Mouse (Mus musculus) heart, embryonic 11.5 days (tissue): ENCODE data around the gene Spef1. TPM values are rescaled to one million over a fixed set of nuclear protein-coding genes. Genes with fewer than 3 reads are reported as not detected.
A peak's percentile ranks its signal among the peaks of the same experiment; 100 is the strongest.

Experiments used
- ATAC-seq: fragments of 200-750 bp; cut with Nextera tagmentation; replicated peaks from 2 replicates; pipeline ENCODE4 v1.8.0; 2017; ENCODE audit warnings: moderate library complexity; ENCODE audit not compliant: insufficient number of reproducible peaks, low FRiP score, low TSS enrichment
- H3K27ac ChIP-seq: fragments of 300-500 bp; sonication (generic); 2 replicates; pipeline ENCODE4 v1.5.1; 2014; ENCODE audit warnings: mild to moderate bottlenecking, low read depth, low read length
- H3K27me3 ChIP-seq: fragments of 300-500 bp; sonication (generic); 2 replicates; pipeline ENCODE4 v1.6.1; 2014; ENCODE audit warnings: mild to moderate bottlenecking, low read length, mixed read lengths; ENCODE audit not compliant: control insufficient read depth, insufficient read depth
- H3K36me3 ChIP-seq: fragments of 300-500 bp; sonication (generic); 2 replicates; pipeline ENCODE4 v1.6.1; 2014; ENCODE audit warnings: mild to moderate bottlenecking, low read length, moderate library complexity, mixed read lengths; ENCODE audit not compliant: control insufficient read depth, insufficient read depth
- H3K4me1 ChIP-seq: fragments of 300-500 bp; sonication (generic); 2 replicates; pipeline ENCODE4 v1.6.1; 2014; ENCODE audit warnings: low read length; ENCODE audit not compliant: control insufficient read depth, insufficient read depth
- H3K4me2 ChIP-seq: fragments of 300-500 bp; sonication (generic); 2 replicates; pipeline ENCODE4 v1.6.1; 2014; ENCODE audit warnings: mild to moderate bottlenecking, moderate library complexity
- H3K4me3 ChIP-seq: fragments of 300-500 bp; sonication (generic); 2 replicates; pipeline ENCODE4 v1.5.1; 2014; ENCODE audit warnings: low read depth, low read length
- H3K9ac ChIP-seq: fragments of 300-500 bp; sonication (generic); 2 replicates; pipeline ENCODE4 v1.6.1; 2014; ENCODE audit warnings: mild to moderate bottlenecking, low read depth, low read length, moderate library complexity
- H3K9me3 ChIP-seq: fragments of 300-500 bp; sonication (generic); replicated peaks from 2 replicates; pipeline ENCODE4 v1.6.1; 2016; ENCODE audit warnings: low read length; ENCODE audit not compliant: control insufficient read depth
- WGBS: fragments of 180-500 bp; shearing (Covaris S2); extraction: QIAGEN DNeasy Blood & Tissue Kit; methylation state at CpG from one replicate; pipeline ENCODE4 v1.1.7; 2014; ENCODE audit not compliant: insufficient replicate concordance; 5-methylcytosine and 5-hydroxymethylcytosine counted together
- polyA plus RNA-seq: library from polyadenylated mRNA; unstranded; fragments of >200 nt; fragmentation: Nextera tagmentation; extraction: Ambion mirVana; gene quantifications from 2 replicates; pipeline ENCODE4 v1.2.1, GENCODE M21; 2014

The Spef1 gene
- polyA plus RNA-seq, 1 experiment from 2014 or later = 1.7 TPM

GRCm38 (mm10) chr2:131186343-131186742 lies 739 bp downstream of the Spef1 start:
- H3K9me3 ChIP-seq = no peaks in the 10 kb centered on the region
- ATAC-seq = peak; percentile 50; the same call in 1 of the 2 replicates
- H3K27ac ChIP-seq = peak overlapping the region; percentile 67
- H3K9ac ChIP-seq = peak overlapping the region; percentile 86
- H3K4me2 ChIP-seq = peak overlapping the region; percentile 93
- no peaks in the 10 kb centered on the region; the same call in 1 of the 2 replicates for H3K36me3 ChIP-seq
- WGBS = 1% methylated on average over 14 of the region's 14 CpGs
- peak overlapping the region; percentile 73 for H3K4me3 ChIP-seq
- H3K27me3 ChIP-seq = no peaks in the 10 kb centered on the region
- peaks cover 18% of the 10 kb centered on the region for H3K4me1 ChIP-seq

- no peaks in the 10 kb centered on the region for H3K9me3 ChIP-seq
- WGBS = 3% methylated on average over 36 of the region's 57 CpGs
- peaks cover 22% of the 10 kb centered on the region for H3K4me1 ChIP-seq
- peak within 1 kb of the TSS; percentile 76 for H3K4me3 ChIP-seq
- peak; percentile 82 for ATAC-seq
- H3K4me2 ChIP-seq = peak within 1 kb of the TSS; percentile 98
- no peaks in the 10 kb centered on the region for H3K27me3 ChIP-seq
- peaks cover 2% of the 10 kb centered on the region; the same call in 1 of the 2 replicates for H3K36me3 ChIP-seq
- peak within 1 kb of the TSS; percentile 92 for H3K9ac ChIP-seq
- H3K27ac ChIP-seq = peak within 1 kb of the TSS; percentile 81
Measured at GRCm38 (mm10) chr2:131179990-131180587, 7.0 kb downstream of the Spef1 start, which contains the start of gene Cenpb. Cenpb (minus strand) TSS chr2:131180067.

DNA sequence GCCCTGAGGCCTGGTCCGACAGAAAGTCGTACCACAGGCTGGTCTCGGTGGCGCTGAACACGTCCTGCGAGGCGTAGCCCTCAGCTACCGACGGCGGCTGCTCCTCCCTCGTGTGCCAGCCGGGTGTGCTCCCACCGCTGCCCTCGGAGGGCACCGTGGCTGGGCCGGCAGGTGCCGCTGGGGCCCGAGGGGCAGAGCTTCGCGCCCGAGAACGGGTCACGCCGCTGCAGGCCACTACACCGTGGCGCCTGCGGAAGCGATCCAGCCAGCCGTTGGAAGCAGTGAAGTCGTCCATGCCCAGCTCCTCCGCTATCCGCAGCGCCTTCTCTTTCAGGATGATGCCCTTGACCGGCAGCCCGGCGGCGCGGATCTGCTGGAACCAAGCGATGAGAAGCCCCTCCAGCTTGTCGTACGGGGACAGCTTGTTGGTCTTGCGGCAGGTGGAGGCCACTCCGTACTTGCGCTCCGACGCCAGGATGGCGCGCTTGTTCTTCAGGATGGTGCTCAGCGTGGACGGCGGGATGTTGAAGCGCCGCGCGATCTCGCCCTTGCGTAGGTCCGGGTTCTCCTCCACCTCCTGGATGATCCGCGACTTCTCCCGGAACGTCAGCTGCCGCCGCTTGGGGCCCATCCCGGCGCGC lies 7.7 kb downstream of the Spef1 start:
- Histone ChIP-seq H3K27me3 (no peaks in the 10 kb centered on the region), H3K4me1 (peaks cover 24% of the 10 kb centered on the region), H3K27ac (peak overlapping the region; percentile 81), H3K36me3 (peaks cover 2% of the 10 kb centered on the region; the same call in 1 of the 2 replicates), H3K4me2 (peak overlapping the region; percentile 98), H3K4me3 (peak overlapping the region; percentile 76), H3K9me3 (no peaks in the 10 kb centered on the region), H3K9ac (peak overlapping the region; percentile 92)
- WGBS = under 1% methylated on average over 66 of the region's 67 CpGs
- peak; percentile 65 for ATAC-seq

DNA sequence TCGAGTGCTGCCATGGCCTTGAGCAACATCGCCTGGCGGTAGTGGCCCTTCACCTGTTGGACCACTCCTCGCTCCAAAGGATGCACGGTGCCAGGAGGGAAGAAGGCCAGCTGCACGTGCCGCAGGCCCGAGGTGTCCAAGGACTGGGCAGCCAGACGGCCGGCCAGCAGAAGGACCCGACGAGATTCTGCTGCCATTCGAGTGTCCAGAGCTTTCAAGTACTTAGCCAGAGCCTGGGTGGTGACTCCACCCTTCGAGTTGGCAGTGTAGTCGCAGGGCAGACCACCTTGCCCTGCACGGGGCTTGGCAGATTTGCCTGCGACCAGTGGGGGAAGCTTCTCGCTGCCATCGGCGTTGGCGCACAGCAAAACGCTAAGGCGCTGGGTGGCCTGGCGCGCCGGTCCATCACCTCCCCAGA lies 8.2 kb downstream of the Spef1 start:
- WGBS = 33% methylated on average over 26 of the region's 26 CpGs
- Histone ChIP-seq H3K9ac (peak overlapping the region; percentile 92), H3K4me2 (peak overlapping the region; percentile 98), H3K4me3 (peak overlapping the region; percentile 76), H3K27ac (peak overlapping the region; percentile 81), H3K36me3 (peaks cover 2% of the 10 kb centered on the region; the same call in 1 of the 2 replicates), H3K9me3 (no peaks in the 10 kb centered on the region), H3K27me3 (peaks cover 2% of the 10 kb centered on the region; the same call in 1 of the 2 replicates), H3K4me1 (peaks cover 24% of the 10 kb centered on the region)
- ATAC-seq = 0 out of 2 replicates have a peak, but pooled peaks have one; percentile 9

DNA sequence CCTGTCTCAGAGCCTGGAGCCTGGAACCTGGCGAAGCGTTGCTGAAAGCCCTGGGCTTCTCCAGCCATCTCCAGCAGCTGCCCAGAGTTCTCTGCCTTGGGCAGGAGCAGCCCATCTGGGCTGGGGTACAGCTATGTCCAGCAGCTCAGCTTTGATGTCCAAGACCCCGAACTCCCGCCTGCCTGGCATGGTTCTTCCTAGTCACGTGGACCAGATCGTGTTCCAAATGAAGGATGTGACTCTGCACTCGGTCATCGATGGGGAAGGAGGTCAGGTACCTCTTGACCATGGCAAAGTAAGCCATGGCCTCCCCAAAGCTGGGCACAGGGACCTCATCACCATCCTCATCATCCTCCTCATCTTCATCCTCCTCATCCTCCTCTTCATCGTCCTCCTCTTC lies 9.2 kb downstream of the Spef1 start:
- WGBS = 91% methylated on average over 9 of the region's 9 CpGs
- peak overlapping the region; percentile 43; the same call in 1 of the 2 replicates for H3K9ac ChIP-seq
- ATAC-seq = no peak
- peaks cover 24% of the 10 kb centered on the region for H3K4me1 ChIP-seq
- H3K9me3 ChIP-seq = no peaks in the 10 kb centered on the region
- 0 out of 2 replicates have a peak overlapping the region, but pooled peaks have one; percentile 76 for H3K4me3 ChIP-seq
- peaks cover 11% of the 10 kb centered on the region for H3K27me3 ChIP-seq
- H3K4me2 ChIP-seq = peak overlapping the region; percentile 98
- no peak overlapping the region for H3K27ac ChIP-seq
- H3K36me3 ChIP-seq = peaks cover 2% of the 10 kb centered on the region; the same call in 1 of the 2 replicates

- H3K4me1 ChIP-seq = peaks cover 24% of the 10 kb centered on the region
- H3K27me3 ChIP-seq = peaks cover 25% of the 10 kb centered on the region
- H3K9me3 ChIP-seq = no peaks in the 10 kb centered on the region
- 70% methylated on average over 5 of the region's 5 CpGs for WGBS
- H3K9ac ChIP-seq = no peak overlapping the region
- no peak overlapping the region; the same call in 1 of the 2 replicates for H3K4me2 ChIP-seq
- H3K36me3 ChIP-seq = peaks cover 2% of the 10 kb centered on the region; the same call in 1 of the 2 replicates
- no peak overlapping the region for H3K4me3 ChIP-seq
- no peak for ATAC-seq
- H3K27ac ChIP-seq = no peak overlapping the region
Measured at GRCm38 (mm10) chr2:131176491-131176890, 10.6 kb downstream of the Spef1 start.

- no peak overlapping the region for H3K4me2 ChIP-seq
- no peak overlapping the region for H3K27ac ChIP-seq
- ATAC-seq = no peak
- peaks cover 31% of the 10 kb centered on the region for H3K27me3 ChIP-seq
- peaks cover 24% of the 10 kb centered on the region for H3K4me1 ChIP-seq
- H3K9ac ChIP-seq = no peak overlapping the region
- H3K36me3 ChIP-seq = peaks cover 2% of the 10 kb centered on the region; the same call in 1 of the 2 replicates
- no peak overlapping the region for H3K4me3 ChIP-seq
- 87% methylated on average over 1 of the region's 1 CpGs for WGBS
- H3K9me3 ChIP-seq = no peaks in the 10 kb centered on the region
Measured at GRCm38 (mm10) chr2:131175945-131176309, 11.2 kb downstream of the Spef1 start.

DNA sequence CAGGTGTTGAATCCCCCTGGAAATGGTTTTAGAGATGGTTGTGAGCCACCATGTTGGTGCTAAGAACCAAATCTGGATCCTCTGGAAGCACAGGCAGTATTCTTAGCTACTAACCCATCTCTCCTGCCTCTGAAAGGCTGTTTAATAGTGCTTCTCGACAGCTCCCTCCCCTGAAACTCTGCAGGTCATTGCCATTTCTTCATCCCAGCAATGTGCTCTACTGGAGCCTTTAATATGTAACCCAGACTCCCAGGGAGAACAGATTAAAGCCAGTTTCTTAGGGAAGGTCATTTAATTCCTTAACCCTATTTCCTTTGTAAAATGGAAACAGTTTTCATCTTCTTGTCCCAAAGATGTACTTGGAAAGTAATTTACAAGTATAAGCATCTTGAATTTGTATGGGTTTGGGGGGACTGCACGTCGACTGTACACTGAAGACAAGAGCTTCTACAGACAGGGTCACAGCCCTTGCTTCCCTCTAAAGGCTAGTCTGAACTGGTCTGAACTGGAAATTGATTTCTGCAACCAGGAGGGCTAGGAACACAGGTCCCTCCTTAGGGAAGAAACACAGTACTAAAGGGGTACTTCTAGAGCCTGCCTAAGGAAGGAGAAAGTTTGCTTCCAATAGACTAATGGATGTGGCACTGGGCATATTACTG lies 11.7 kb downstream of the Spef1 start:
- Histone ChIP-seq H3K27me3 (peaks cover 36% of the 10 kb centered on the region), H3K4me1 (peaks cover 24% of the 10 kb centered on the region), H3K9me3 (no peaks in the 10 kb centered on the region), H3K27ac (no peak overlapping the region), H3K4me2 (no peak overlapping the region), H3K4me3 (no peak overlapping the region), H3K9ac (no peak overlapping the region), H3K36me3 (peaks cover 2% of the 10 kb centered on the region; the same call in 1 of the 2 replicates)
- 71% methylated on average over 3 of the region's 3 CpGs for WGBS
- no peak for ATAC-seq
